Mouse (Mus musculus): Measurements from ENCODE around the gene Egfl7. TPM values are rescaled to one million over a fixed set of nuclear protein-coding genes. Genes with fewer than 3 reads are reported as not detected.

Gene Egfl7
- total RNA-seq, 2 experiments from 2014 or later, result 53.5 to 59.7 TPM

DNA sequence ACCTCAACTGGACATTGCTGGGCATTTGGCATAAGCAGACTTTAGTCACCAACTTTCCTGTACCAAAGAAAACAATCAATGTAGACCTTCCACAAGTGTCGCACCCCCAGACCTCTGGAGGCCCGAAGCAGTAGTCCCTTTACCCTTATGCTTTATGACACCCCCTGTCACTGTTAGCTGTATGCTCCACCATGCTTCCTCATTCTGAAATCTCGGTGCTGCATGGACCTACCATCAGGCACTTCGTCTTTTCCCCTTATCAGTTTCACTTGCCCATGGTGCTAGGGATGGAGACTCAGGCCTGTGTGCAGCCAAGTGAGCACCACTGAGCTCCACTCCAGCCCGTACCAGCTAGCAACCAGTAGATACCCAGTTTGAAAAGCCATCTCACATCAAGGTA is 58.2 kb downstream of the Egfl7 start:
- DNase-seq (ENCODE audit: low spot score in 2 of 2), result no peak

DNA sequence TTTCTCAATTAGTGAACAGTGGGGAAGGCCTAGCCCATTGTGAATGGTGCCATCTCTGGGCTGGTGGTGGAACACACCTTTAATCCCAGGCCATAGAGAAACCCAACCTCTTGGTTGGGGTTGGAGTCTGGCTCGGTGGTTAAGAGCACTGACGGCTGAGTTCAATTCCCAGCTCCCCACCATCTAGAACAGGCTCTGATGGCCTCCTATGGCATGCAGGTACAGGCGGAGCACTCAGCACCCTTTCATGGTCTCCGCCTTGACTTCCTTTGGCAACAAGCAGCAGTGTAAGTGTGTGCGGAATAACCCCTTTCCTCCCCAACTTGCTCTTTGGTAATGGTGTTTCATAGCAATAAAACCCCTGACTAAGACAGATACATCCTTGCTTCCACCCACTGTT is 58.8 kb downstream of the Egfl7 start:
- no peak for DNase-seq (ENCODE audit: low spot score in 2 of 2)

DNA sequence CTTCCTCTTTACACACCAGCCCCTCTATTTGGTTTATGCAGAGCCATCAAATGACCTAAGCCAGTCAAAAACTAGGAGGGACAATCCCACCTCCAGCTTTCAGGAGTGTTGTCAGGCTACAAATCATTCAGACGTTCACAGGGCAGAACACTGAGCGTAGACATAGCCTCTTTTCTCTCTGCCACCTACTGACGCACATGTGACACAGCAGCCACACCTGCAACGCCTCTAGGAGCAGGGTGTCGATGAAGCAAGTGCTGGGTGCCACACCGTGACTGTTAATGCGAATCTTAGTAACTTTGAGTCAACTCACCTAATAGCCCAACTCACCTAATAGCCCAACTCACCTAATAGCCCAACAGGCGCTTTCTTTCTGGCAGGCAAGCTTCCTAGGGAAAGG is 59.3 kb downstream of the Egfl7 start:
- no peak for DNase-seq (ENCODE audit: low spot score in 2 of 2)

DNA sequence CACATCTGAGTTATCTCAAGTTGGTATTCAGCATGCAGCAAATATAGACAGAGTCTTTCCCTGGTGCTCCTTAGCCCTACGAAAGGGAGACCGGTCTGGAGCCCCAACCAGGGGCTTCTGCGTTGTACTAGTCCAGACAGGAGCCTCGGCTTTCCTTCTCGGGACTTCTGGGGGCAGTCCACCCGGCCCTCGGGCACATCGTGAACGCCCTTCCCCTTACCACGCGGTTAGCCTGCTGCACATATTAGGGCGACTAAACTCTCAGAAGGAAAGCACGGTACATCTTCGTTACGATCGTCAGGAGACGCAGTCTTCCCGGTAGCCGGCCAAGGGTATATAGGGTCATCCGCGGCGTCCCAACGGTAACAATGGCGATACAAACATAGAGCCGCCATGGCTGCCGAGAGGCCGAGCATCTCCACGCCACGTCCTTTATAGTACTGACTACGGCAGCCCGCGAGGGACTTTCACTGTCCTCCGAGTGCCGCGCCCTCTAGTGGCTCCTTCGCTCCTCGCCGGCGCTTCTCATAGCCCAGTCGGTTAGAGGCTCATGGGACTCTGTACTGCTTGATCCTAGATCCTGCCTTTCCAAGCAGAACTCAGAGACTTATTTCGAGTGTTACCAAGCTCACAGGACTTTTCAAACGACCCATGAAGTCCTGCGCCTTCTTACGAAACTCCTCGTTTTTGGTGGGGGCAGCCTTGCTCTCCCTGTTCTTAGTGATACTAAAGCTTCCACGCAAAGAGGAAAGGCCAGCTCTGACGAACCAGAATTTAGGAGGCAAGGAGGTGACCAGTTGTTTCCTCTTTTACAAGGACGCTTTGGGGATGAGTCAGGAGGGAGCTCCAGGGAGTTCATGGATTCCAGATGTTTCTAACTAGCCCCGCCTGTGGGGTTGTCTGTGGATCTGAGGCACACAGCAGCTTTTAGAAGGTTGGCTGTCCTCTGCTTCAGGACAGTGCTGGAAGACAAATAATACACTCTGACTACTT is 60.3 kb downstream of the Egfl7 start:
- DNase-seq (ENCODE audit: low spot score in 2 of 2), result peak; percentile 93 to 99

DNA sequence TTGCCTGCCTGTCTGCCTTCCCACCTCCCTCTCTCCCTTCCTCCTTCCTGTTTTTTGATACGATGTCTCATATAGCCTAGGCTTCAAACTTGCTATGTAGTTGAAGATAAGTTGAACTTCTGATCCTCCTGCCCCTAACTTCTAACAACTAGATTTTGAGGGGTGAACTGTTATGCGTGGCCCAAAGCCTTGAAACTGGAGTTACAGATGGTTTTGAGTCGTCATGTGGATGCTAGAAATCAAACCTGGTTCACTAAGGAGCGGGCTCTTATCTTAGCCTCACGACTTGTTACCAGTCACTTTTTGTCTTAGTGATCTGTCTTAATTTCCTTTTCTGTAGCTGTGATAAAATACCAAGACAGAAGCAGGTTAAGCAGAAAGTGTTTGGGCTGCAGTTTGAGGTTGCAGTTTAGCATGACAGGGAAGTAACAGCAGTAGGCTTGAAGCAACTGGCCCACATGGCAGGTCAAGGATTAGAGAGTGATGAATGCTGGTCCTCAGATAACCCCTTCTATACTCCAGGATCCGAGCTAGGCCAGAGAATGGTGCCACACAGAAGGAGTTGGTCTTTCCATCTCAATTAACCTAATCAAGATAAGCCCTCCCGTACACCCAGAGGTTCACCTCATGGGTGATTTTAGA is 61.3 kb downstream of the Egfl7 start:
- no peak for DNase-seq (ENCODE audit: low spot score in 2 of 2)

Small RNAs within 50 kb of the gene (microRNA-seq; reads per million reads assigned to microRNA genes)
- gene Mir126a (0 to 0.20 reads per million in 2 experiments), gene Mir126b (0 reads per million in 2 experiments)

Other genes starting within 250 kb of the Egfl7 start
- 10 to 100 TPM; 26.0 to 28.4 TPM for gene Dnlz, start 227.9 kb upstream of the Egfl7 start, total RNA-seq (2021)
- 1 to 10 TPM; 1.5 to 3.5 TPM for gene Card9, start 219.1 kb upstream of the Egfl7 start, total RNA-seq (2021)
- 10 to 100 TPM; 58.8 to 64.6 TPM for gene Snapc4, start 199.4 kb upstream of the Egfl7 start, total RNA-seq (2021)
- gene Entr1, start 190.7 kb upstream of the Egfl7 start, total RNA-seq (2021), result 100 to 1,000 TPM; 140 to 141 TPM
- gene Pmpca, start 190.7 kb upstream of the Egfl7 start, total RNA-seq (2021), result 10 to 100 TPM; 83.4 to 91.8 TPM
- gene Inpp5e, start 170.8 kb upstream of the Egfl7 start, total RNA-seq (2021), result 10 to 100 TPM; 23.3 to 24.5 TPM
- 10 to 100 TPM; 50.3 to 50.4 TPM for gene Sec16a, start 134.8 kb upstream of the Egfl7 start, total RNA-seq (2021)
- gene Notch1, start 63.4 kb upstream of the Egfl7 start, total RNA-seq (2021), result 10 to 100 TPM; 26.4 to 26.9 TPM
- not detected for gene Gm20532, start 6.6 kb downstream of the Egfl7 start, total RNA-seq (2021)
- gene Agpat2, start 24.4 kb downstream of the Egfl7 start, total RNA-seq (2021), result 1 to 10 TPM; 2.1 to 2.5 TPM
- 10 to 100 TPM; 67.9 to 72.8 TPM for gene Fam69b, start 48.4 kb downstream of the Egfl7 start, total RNA-seq (2021)
- gene Lcn4, start 91.3 kb downstream of the Egfl7 start, total RNA-seq (2021), result not detected

Measured in layer of hippocampus, adult 18-20 months (tissue).